Mouse (Mus musculus) spleen, postnatal 0 days (tissue): ENCODE measurements around the gene Tmem69. TPM values are rescaled to one million over a fixed set of nuclear protein-coding genes. Genes with fewer than 3 reads are reported as not detected.

Source experiments
- polyA plus RNA-seq: library from polyadenylated mRNA; unstranded; fragments of >200 nt; fragmentation: Nextera tagmentation; extraction: Ambion mirVana; gene quantifications from 2 replicates; pipeline ENCODE4 v1.2.1, GENCODE M21; 2015

Gene Tmem69
- 21.3 and 22.1 TPM in 2 replicates for polyA plus RNA-seq

GRCm38 (mm10) chr4:116555413-116556300 is at the start of gene Tmem69:
TSS of gene Tmem69 (minus strand) at chr4:116555936.

GRCm38 (mm10) chr4:116596379-116596778 is 40.6 kb upstream of the Tmem69 start, which contains the start of gene Ccdc17:
TSS of gene Ccdc17 (plus strand) at chr4:116596654.

GRCm38 (mm10) chr4:116557306-116558121 is 1.8 kb upstream of the Tmem69 start, which contains the start of gene Gpbp1l1:
TSS of gene Gpbp1l1 (plus strand) at chr4:116557658.

GRCm38 (mm10) chr4:116507425-116508218 is 48.1 kb downstream of the Tmem69 start, which contains the start of gene Ipp:
TSS of gene Ipp (plus strand) at chr4:116507549.

Other genes with a start within 250 kb of the Tmem69 start
- 5.7 and 6.3 TPM in 2 replicates for gene Mast2, start 91.8 kb downstream of the Tmem69 start, polyA plus RNA-seq
- 14.1 and 16.0 TPM in 2 replicates for gene Ipp, start 48.4 kb downstream of the Tmem69 start, polyA plus RNA-seq
- gene Gpbp1l1, start 1.7 kb upstream of the Tmem69 start, polyA plus RNA-seq, result 24.4 and 26.3 TPM in 2 replicates
- gene Ccdc17, start 40.7 kb upstream of the Tmem69 start, polyA plus RNA-seq, result 3.0 and 4.0 TPM in 2 replicates
- gene Nasp, start 72.0 kb upstream of the Tmem69 start, polyA plus RNA-seq, result 83.2 and 97.0 TPM in 2 replicates
- 323 and 372 TPM in 2 replicates for gene Akr1a1, start 95.7 kb upstream of the Tmem69 start, polyA plus RNA-seq
- gene Prdx1, start 129.6 kb upstream of the Tmem69 start, polyA plus RNA-seq, result 588 and 627 TPM in 2 replicates
- 9.2 and 10.0 TPM in 2 replicates for gene Mmachc, start 152.5 kb upstream of the Tmem69 start, polyA plus RNA-seq
- 12.8 and 14.7 TPM in 2 replicates for gene Ccdc163, start 152.6 kb upstream of the Tmem69 start, polyA plus RNA-seq
- 2.9 and 4.4 TPM in 2 replicates for gene Tesk2, start 165.0 kb upstream of the Tmem69 start, polyA plus RNA-seq